Mouse (Mus musculus): Measurements from ENCODE around the gene Pik3cb. TPM values are rescaled to one million over a fixed set of nuclear protein-coding genes. Genes with fewer than 3 reads are reported as not detected.

Pik3cb gene
- polyA plus RNA-seq, 1 experiment, result 55.5 TPM

GRCm38 (mm10) chr9:99164148-99164503 lies 23.7 kb upstream of the Pik3cb start:
- Histone ChIP-seq H3K27me3 (ENCODE audit: control insufficient read depth, insufficient read depth, low read length, poor library complexity, severe bottlenecking) (no peaks in the 10 kb centered on the region), H3K4me1 (ENCODE audit: control insufficient read depth, insufficient read depth, low read length) (peaks cover 4% of the 10 kb centered on the region), H3K27ac (ENCODE audit: insufficient read depth, low read length) (no peak overlapping the region), H3K9me3 (replicated peaks; ENCODE audit: control insufficient read depth, insufficient read depth, low read length, poor library complexity, severe bottlenecking) (no peaks in the 10 kb centered on the region), H3K4me3 (ENCODE audit: low read depth, low read length) (no peak overlapping the region), H3K9ac (ENCODE audit: low read depth, poor library complexity, severe bottlenecking) (no peak overlapping the region), H3K36me3 (ENCODE audit: control insufficient read depth, insufficient read depth, low read length, poor library complexity, severe bottlenecking) (no peaks in the 10 kb centered on the region)
- TF ChIP-seq POLR2A (IDR thresholded peaks at IDR 0.05; ENCODE audit: insufficient read depth, low read length) (no peak), EP300 (IDR thresholded peaks at IDR 0.05; ENCODE audit: insufficient read depth, low read depth, low read length) (no peak), CTCF (IDR thresholded peaks at IDR 0.05; ENCODE audit: low read depth, low read length) (no peak)

- TF ChIP-seq CTCF (IDR thresholded peaks at IDR 0.05; ENCODE audit: low read depth, low read length) (no peak), POLR2A (IDR thresholded peaks at IDR 0.05; ENCODE audit: insufficient read depth, low read length) (no peak), EP300 (IDR thresholded peaks at IDR 0.05; ENCODE audit: insufficient read depth, low read depth, low read length) (no peak)
- Histone ChIP-seq H3K9ac (ENCODE audit: low read depth, poor library complexity, severe bottlenecking) (peak overlapping the region; percentile 20; the same call in 1 of the 2 replicates), H3K27ac (ENCODE audit: insufficient read depth, low read length) (no peak overlapping the region; the same call in 1 of the 2 replicates), H3K27me3 (ENCODE audit: control insufficient read depth, insufficient read depth, low read length, poor library complexity, severe bottlenecking) (no peaks in the 10 kb centered on the region), H3K4me3 (ENCODE audit: low read depth, low read length) (no peak overlapping the region), H3K36me3 (ENCODE audit: control insufficient read depth, insufficient read depth, low read length, poor library complexity, severe bottlenecking) (no peaks in the 10 kb centered on the region), H3K9me3 (replicated peaks; ENCODE audit: control insufficient read depth, insufficient read depth, low read length, poor library complexity, severe bottlenecking) (no peaks in the 10 kb centered on the region), H3K4me1 (ENCODE audit: control insufficient read depth, insufficient read depth, low read length) (peaks cover 4% of the 10 kb centered on the region)
These were observed 23.2 kb upstream of the Pik3cb start for GRCm38 (mm10) chr9:99163420-99164147.

GRCm38 (mm10) chr9:99162839-99163238 lies 22.4 kb upstream of the Pik3cb start:
- Histone ChIP-seq H3K27me3 (ENCODE audit: control insufficient read depth, insufficient read depth, low read length, poor library complexity, severe bottlenecking) (no peaks in the 10 kb centered on the region), H3K36me3 (ENCODE audit: control insufficient read depth, insufficient read depth, low read length, poor library complexity, severe bottlenecking) (no peaks in the 10 kb centered on the region), H3K4me3 (ENCODE audit: low read depth, low read length) (no peak overlapping the region), H3K9me3 (replicated peaks; ENCODE audit: control insufficient read depth, insufficient read depth, low read length, poor library complexity, severe bottlenecking) (no peaks in the 10 kb centered on the region), H3K27ac (ENCODE audit: insufficient read depth, low read length) (no peak overlapping the region), H3K9ac (ENCODE audit: low read depth, poor library complexity, severe bottlenecking) (no peak overlapping the region), H3K4me1 (ENCODE audit: control insufficient read depth, insufficient read depth, low read length) (peaks cover 4% of the 10 kb centered on the region)
- no peak for TF ChIP-seq POLR2A (IDR thresholded peaks at IDR 0.05; ENCODE audit: insufficient read depth, low read length)
- no peak for TF ChIP-seq EP300 (IDR thresholded peaks at IDR 0.05; ENCODE audit: insufficient read depth, low read depth, low read length)
- no peak for TF ChIP-seq CTCF (IDR thresholded peaks at IDR 0.05; ENCODE audit: low read depth, low read length)

- Histone ChIP-seq H3K27ac (ENCODE audit: insufficient read depth, low read length) (no peak overlapping the region), H3K36me3 (ENCODE audit: control insufficient read depth, insufficient read depth, low read length, poor library complexity, severe bottlenecking) (no peaks in the 10 kb centered on the region), H3K27me3 (ENCODE audit: control insufficient read depth, insufficient read depth, low read length, poor library complexity, severe bottlenecking) (no peaks in the 10 kb centered on the region), H3K4me1 (ENCODE audit: control insufficient read depth, insufficient read depth, low read length) (peaks cover 4% of the 10 kb centered on the region), H3K4me3 (ENCODE audit: low read depth, low read length) (no peak overlapping the region), H3K9ac (ENCODE audit: low read depth, poor library complexity, severe bottlenecking) (no peak overlapping the region), H3K9me3 (replicated peaks; ENCODE audit: control insufficient read depth, insufficient read depth, low read length, poor library complexity, severe bottlenecking) (no peaks in the 10 kb centered on the region)
- TF ChIP-seq POLR2A (IDR thresholded peaks at IDR 0.05; ENCODE audit: insufficient read depth, low read length), result no peak
- no peak for TF ChIP-seq CTCF (IDR thresholded peaks at IDR 0.05; ENCODE audit: low read depth, low read length)
- TF ChIP-seq EP300 (IDR thresholded peaks at IDR 0.05; ENCODE audit: insufficient read depth, low read depth, low read length), result no peak
These were observed 20.4 kb upstream of the Pik3cb start for GRCm38 (mm10) chr9:99160780-99161179.

- no peak overlapping the region for H3K27ac ChIP-seq (ENCODE audit: insufficient read depth, low read length)
- H3K9me3 ChIP-seq (replicated peaks; ENCODE audit: control insufficient read depth, insufficient read depth, low read length, poor library complexity, severe bottlenecking), result no peaks in the 10 kb centered on the region
- H3K4me3 ChIP-seq (ENCODE audit: low read depth, low read length), result no peak overlapping the region
- no peak overlapping the region for H3K9ac ChIP-seq (ENCODE audit: low read depth, poor library complexity, severe bottlenecking)
- H3K27me3 ChIP-seq (ENCODE audit: control insufficient read depth, insufficient read depth, low read length, poor library complexity, severe bottlenecking), result no peaks in the 10 kb centered on the region
- H3K36me3 ChIP-seq (ENCODE audit: control insufficient read depth, insufficient read depth, low read length, poor library complexity, severe bottlenecking), result no peaks in the 10 kb centered on the region
- TF ChIP-seq CTCF (IDR thresholded peaks at IDR 0.05; ENCODE audit: low read depth, low read length), result no peak
- TF ChIP-seq POLR2A (IDR thresholded peaks at IDR 0.05; ENCODE audit: insufficient read depth, low read length), result no peak
- no peak for TF ChIP-seq EP300 (IDR thresholded peaks at IDR 0.05; ENCODE audit: insufficient read depth, low read depth, low read length)
- H3K4me1 ChIP-seq (ENCODE audit: control insufficient read depth, insufficient read depth, low read length), result peaks cover 4% of the 10 kb centered on the region
These were observed 19.5 kb upstream of the Pik3cb start for GRCm38 (mm10) chr9:99159932-99160331.

GRCm38 (mm10) chr9:99158708-99159107 lies 18.3 kb upstream of the Pik3cb start:
- no peak overlapping the region for H3K9ac ChIP-seq (ENCODE audit: low read depth, poor library complexity, severe bottlenecking)
- no peak overlapping the region for H3K27ac ChIP-seq (ENCODE audit: insufficient read depth, low read length)
- no peak overlapping the region for H3K4me3 ChIP-seq (ENCODE audit: low read depth, low read length)
- no peaks in the 10 kb centered on the region for H3K9me3 ChIP-seq (replicated peaks; ENCODE audit: control insufficient read depth, insufficient read depth, low read length, poor library complexity, severe bottlenecking)
- H3K4me1 ChIP-seq (ENCODE audit: control insufficient read depth, insufficient read depth, low read length), result peaks cover 5% of the 10 kb centered on the region
- TF ChIP-seq POLR2A (IDR thresholded peaks at IDR 0.05; ENCODE audit: insufficient read depth, low read length) (no peak), CTCF (IDR thresholded peaks at IDR 0.05; ENCODE audit: low read depth, low read length) (no peak), EP300 (IDR thresholded peaks at IDR 0.05; ENCODE audit: insufficient read depth, low read depth, low read length) (no peak)
- no peaks in the 10 kb centered on the region for H3K36me3 ChIP-seq (ENCODE audit: control insufficient read depth, insufficient read depth, low read length, poor library complexity, severe bottlenecking)
- H3K27me3 ChIP-seq (ENCODE audit: control insufficient read depth, insufficient read depth, low read length, poor library complexity, severe bottlenecking), result no peaks in the 10 kb centered on the region
